Mouse (Mus musculus): ENCODE data around the gene Mgst1.

DNA sequence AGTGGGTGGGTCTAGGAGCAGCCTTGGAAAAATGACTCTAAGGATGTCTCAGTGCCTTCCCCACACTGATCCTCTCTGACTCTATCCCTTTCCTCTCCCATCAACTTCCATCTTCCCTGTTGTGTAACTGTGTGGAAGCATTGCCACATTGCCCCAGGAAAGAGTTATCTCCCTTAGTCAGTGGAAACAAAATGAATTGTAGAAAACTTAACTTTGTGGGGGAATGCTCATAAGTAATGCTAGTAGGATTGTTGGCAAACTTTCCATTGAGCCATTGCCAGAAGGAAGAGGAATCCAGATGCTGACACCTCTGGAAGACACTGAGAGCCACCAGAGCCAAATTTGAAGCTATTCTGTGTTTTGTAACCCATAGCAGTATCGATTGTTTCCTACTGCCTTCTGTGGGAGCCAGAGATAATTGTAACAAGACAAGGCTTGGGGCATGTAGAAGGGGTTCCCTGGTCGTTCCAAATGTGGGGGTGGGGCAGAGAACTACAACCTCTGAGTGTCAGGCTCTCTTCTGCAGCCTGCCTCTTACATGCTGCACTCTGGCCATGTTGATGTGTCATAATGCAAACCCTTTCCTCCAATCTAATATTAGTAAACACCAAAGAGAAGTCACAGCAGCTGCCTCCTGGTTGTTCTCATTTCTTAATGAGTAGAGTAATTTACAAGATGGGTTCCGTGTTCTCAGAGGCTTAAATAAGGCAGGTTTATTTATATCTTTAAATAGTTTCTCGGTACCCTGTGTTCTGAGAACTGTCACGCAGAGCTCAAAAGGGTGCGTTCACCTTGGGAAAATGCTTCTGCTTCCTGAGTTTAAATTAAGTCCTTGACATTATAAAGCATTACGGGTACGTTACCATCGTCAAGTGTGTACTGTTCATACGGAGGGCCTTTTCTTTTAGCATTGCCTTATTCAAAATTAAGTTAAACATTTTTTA lies 11.5 kb upstream of the Mgst1 start:
- TF ChIP-seq POLR2A (IDR thresholded peaks at IDR 0.05; ENCODE audit: extremely low read depth, insufficient read depth, low read length): no peak
- TF ChIP-seq CTCF (IDR thresholded peaks at IDR 0.05; ENCODE audit: extremely low read depth, insufficient read depth, low read length): no peak

Measured in cortical plate, adult 2 months (tissue).